Mouse (Mus musculus): Measurements from ENCODE around the gene Them7. TPM values are rescaled to one million over a fixed set of nuclear protein-coding genes. Genes with fewer than 3 reads are reported as not detected.

Gene Them7
- polyA plus RNA-seq, 1 experiment from 2014 or later = 0.06 TPM

GRCm38 (mm10) chr2:105335661-105336060 is 111.5 kb downstream of the Them7 start:
- no peak overlapping the region for H3K27ac ChIP-seq (replicated peaks)
- no peak for TF ChIP-seq EP300 (optimal IDR thresholded peaks at IDR 0.05)
- TF ChIP-seq CTCF (IDR thresholded peaks at IDR 0.05; ENCODE audit: low read depth) = no peak
- H3K9me3 ChIP-seq (ENCODE audit: control insufficient read depth, low read length) = no peaks in the 10 kb centered on the region
- no peak for DNase-seq (ENCODE audit: low spot score)
- H3K9ac ChIP-seq (ENCODE audit: low read length) = no peak overlapping the region
- no peak overlapping the region for H3K4me3 ChIP-seq (ENCODE audit: low read depth, low read length)
- ATAC-seq (ENCODE audit: low FRiP score, low TSS enrichment) = no peak
- H3K4me2 ChIP-seq (replicated peaks; ENCODE audit: low read depth) = no peak overlapping the region
- no peaks in the 10 kb centered on the region for H3K27me3 ChIP-seq (ENCODE audit: control insufficient read depth, insufficient read depth, low read length)
- no peaks in the 10 kb centered on the region for H3K36me3 ChIP-seq (ENCODE audit: control insufficient read depth, insufficient read depth, low read length)
- no peaks in the 10 kb centered on the region for H3K4me1 ChIP-seq (replicated peaks; ENCODE audit: control insufficient read depth, insufficient read depth)
- WGBS = 58% methylated on average over 2 of the region's 2 CpGs

- no peak for ATAC-seq (ENCODE audit: low FRiP score, low TSS enrichment)
- Histone ChIP-seq H3K36me3 (ENCODE audit: control insufficient read depth, insufficient read depth, low read length) (no peaks in the 10 kb centered on the region), H3K4me3 (ENCODE audit: low read depth, low read length) (no peak overlapping the region), H3K27ac (replicated peaks) (no peak overlapping the region), H3K9me3 (ENCODE audit: control insufficient read depth, low read length) (no peaks in the 10 kb centered on the region), H3K9ac (ENCODE audit: low read length) (no peak overlapping the region), H3K4me1 (replicated peaks; ENCODE audit: control insufficient read depth, insufficient read depth) (no peaks in the 10 kb centered on the region), H3K4me2 (replicated peaks; ENCODE audit: low read depth) (no peak overlapping the region), H3K27me3 (ENCODE audit: control insufficient read depth, insufficient read depth, low read length) (no peaks in the 10 kb centered on the region)
- WGBS = 23% methylated on average over 12 of the region's 12 CpGs
- TF ChIP-seq CTCF (IDR thresholded peaks at IDR 0.05; ENCODE audit: low read depth) (no peak), EP300 (optimal IDR thresholded peaks at IDR 0.05) (no peak)
- DNase-seq (ENCODE audit: low spot score) = no peak
Observed at GRCm38 (mm10) chr2:105336314-105337027, 112.4 kb downstream of the Them7 start.

- H3K4me3 ChIP-seq (ENCODE audit: low read depth, low read length) = no peak overlapping the region
- no peak for DNase-seq (ENCODE audit: low spot score)
- no peaks in the 10 kb centered on the region for H3K4me1 ChIP-seq (replicated peaks; ENCODE audit: control insufficient read depth, insufficient read depth)
- H3K27me3 ChIP-seq (ENCODE audit: control insufficient read depth, insufficient read depth, low read length) = no peaks in the 10 kb centered on the region
- no peaks in the 10 kb centered on the region for H3K9me3 ChIP-seq (ENCODE audit: control insufficient read depth, low read length)
- no peaks in the 10 kb centered on the region for H3K36me3 ChIP-seq (ENCODE audit: control insufficient read depth, insufficient read depth, low read length)
- WGBS = 36% methylated on average over 8 of the region's 8 CpGs
- H3K4me2 ChIP-seq (replicated peaks; ENCODE audit: low read depth) = no peak overlapping the region
- no peak for ATAC-seq (ENCODE audit: low FRiP score, low TSS enrichment)
- no peak overlapping the region for H3K27ac ChIP-seq (replicated peaks)
- TF ChIP-seq EP300 (optimal IDR thresholded peaks at IDR 0.05) (no peak), CTCF (IDR thresholded peaks at IDR 0.05; ENCODE audit: low read depth) (no peak)
- no peak overlapping the region for H3K9ac ChIP-seq (ENCODE audit: low read length)
Observed at GRCm38 (mm10) chr2:105337171-105337875, 113.2 kb downstream of the Them7 start.

GRCm38 (mm10) chr2:105339993-105340392 is 115.9 kb downstream of the Them7 start:
- Histone ChIP-seq H3K9me3 (ENCODE audit: control insufficient read depth, low read length) (no peaks in the 10 kb centered on the region), H3K9ac (ENCODE audit: low read length) (no peak overlapping the region), H3K27ac (replicated peaks) (no peak overlapping the region), H3K4me1 (replicated peaks; ENCODE audit: control insufficient read depth, insufficient read depth) (no peaks in the 10 kb centered on the region), H3K4me3 (ENCODE audit: low read depth, low read length) (no peak overlapping the region), H3K27me3 (ENCODE audit: control insufficient read depth, insufficient read depth, low read length) (no peaks in the 10 kb centered on the region), H3K4me2 (replicated peaks; ENCODE audit: low read depth) (no peak overlapping the region), H3K36me3 (ENCODE audit: control insufficient read depth, insufficient read depth, low read length) (no peaks in the 10 kb centered on the region)
- TF ChIP-seq EP300 (optimal IDR thresholded peaks at IDR 0.05) = no peak
- peak; percentile 46 for TF ChIP-seq CTCF (IDR thresholded peaks at IDR 0.05; ENCODE audit: low read depth)
- ATAC-seq (ENCODE audit: low FRiP score, low TSS enrichment) (no peak), DNase-seq (ENCODE audit: low spot score) (no peak)
- WGBS = 59% methylated on average over 3 of the region's 3 CpGs

GRCm38 (mm10) chr2:105348886-105349285 is 124.8 kb downstream of the Them7 start:
- 78% methylated on average over 6 of the region's 6 CpGs for whole genome bisulfite sequencing
- no peak for ATAC-seq (ENCODE audit: low FRiP score, low TSS enrichment)
- Histone ChIP-seq H3K36me3 (ENCODE audit: control insufficient read depth, insufficient read depth, low read length) (no peaks in the 10 kb centered on the region), H3K4me2 (replicated peaks; ENCODE audit: low read depth) (no peak overlapping the region), H3K27me3 (ENCODE audit: control insufficient read depth, insufficient read depth, low read length) (no peaks in the 10 kb centered on the region), H3K4me1 (replicated peaks; ENCODE audit: control insufficient read depth, insufficient read depth) (no peaks in the 10 kb centered on the region), H3K9me3 (ENCODE audit: control insufficient read depth, low read length) (no peaks in the 10 kb centered on the region), H3K4me3 (ENCODE audit: low read depth, low read length) (no peak overlapping the region), H3K27ac (replicated peaks) (no peak overlapping the region), H3K9ac (ENCODE audit: low read length) (no peak overlapping the region)
- TF ChIP-seq EP300 (optimal IDR thresholded peaks at IDR 0.05) = no peak
- TF ChIP-seq CTCF (IDR thresholded peaks at IDR 0.05; ENCODE audit: low read depth) = no peak
- no peak for DNase-seq (ENCODE audit: low spot score)

GRCm38 (mm10) chr2:105356791-105357190 is 132.7 kb downstream of the Them7 start:
- 77% methylated on average over 5 of the region's 5 CpGs for WGBS
- no peak for ATAC-seq (ENCODE audit: low FRiP score, low TSS enrichment)
- no peaks in the 10 kb centered on the region for H3K36me3 ChIP-seq (ENCODE audit: control insufficient read depth, insufficient read depth, low read length)

More at GRCm38 (mm10) chr2:105356791-105357190, 132.7 kb downstream of the Them7 start:
- Histone ChIP-seq H3K27me3 (ENCODE audit: control insufficient read depth, insufficient read depth, low read length) (no peaks in the 10 kb centered on the region), H3K9ac (ENCODE audit: low read length) (no peak overlapping the region), H3K4me2 (replicated peaks; ENCODE audit: low read depth) (no peak overlapping the region), H3K4me3 (ENCODE audit: low read depth, low read length) (no peak overlapping the region), H3K9me3 (ENCODE audit: control insufficient read depth, low read length) (no peaks in the 10 kb centered on the region), H3K27ac (replicated peaks) (no peak overlapping the region), H3K4me1 (replicated peaks; ENCODE audit: control insufficient read depth, insufficient read depth) (no peaks in the 10 kb centered on the region)
- DNase-seq (ENCODE audit: low spot score) = no peak
- TF ChIP-seq EP300 (optimal IDR thresholded peaks at IDR 0.05) (no peak), CTCF (IDR thresholded peaks at IDR 0.05; ENCODE audit: low read depth) (no peak)

All from stomach, postnatal 0 days (tissue).